Mouse (Mus musculus): Measurements from ENCODE around the gene Tmem231. TPM values are rescaled to one million over a fixed set of nuclear protein-coding genes. Genes with fewer than 3 reads are reported as not detected.

Tmem231 gene
- polyA plus RNA-seq (2012; rRNA removed) = 16.8 and 17.2 TPM in 2 replicates

DNA sequence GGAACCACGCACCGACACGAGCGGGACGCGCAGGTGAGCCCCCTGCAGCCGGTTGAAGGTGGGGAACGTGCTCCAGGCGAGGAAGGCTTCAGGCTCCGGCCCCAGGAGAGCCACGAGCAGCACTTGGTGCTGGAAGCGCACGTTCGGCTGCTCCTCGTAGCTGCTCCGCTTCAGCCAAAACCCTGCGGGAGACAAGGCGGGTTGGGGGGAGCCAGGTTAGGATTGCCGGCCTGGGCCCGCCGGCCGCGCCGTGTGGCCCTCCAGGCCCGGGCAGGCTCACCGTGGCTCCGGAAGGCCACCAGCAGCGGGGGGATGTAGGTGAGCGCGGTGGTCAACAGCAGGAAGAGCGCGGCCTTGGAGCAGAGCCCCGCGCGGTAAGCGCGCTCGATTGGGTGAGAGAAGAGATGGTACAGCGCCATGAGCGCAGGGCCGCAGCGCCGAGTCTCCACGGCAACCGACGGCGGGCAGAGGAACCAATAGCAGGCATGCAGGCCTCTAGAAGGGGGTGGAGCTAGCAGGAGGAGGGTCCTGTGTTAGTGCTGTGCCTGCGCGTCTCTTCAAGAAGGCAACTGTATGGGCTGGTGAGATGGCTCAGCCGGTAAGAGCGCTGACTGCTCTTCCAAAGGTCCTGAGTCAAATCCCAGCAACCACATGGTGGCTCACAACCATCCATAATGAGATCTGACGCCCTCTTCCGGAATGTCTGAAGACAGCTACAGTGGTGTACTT is at the start of gene Tmem231:
Gene Tmem231 (minus strand): TSS at position 534 of the 729 bp plus-strand sequence.
- DNase-seq (ENCODE audit: low read depth) = peak; percentile 99
- TF ChIP-seq POLR2A (IDR thresholded peaks at IDR 0.05; ENCODE audit: borderline replicate concordance, extremely low read depth, insufficient read depth, insufficient read length, poor library complexity, severe bottlenecking) = peak; percentile 44; the same call in 1 of the 2 replicates
- no peak for TF ChIP-seq CTCF (IDR thresholded peaks at IDR 0.05; ENCODE audit: borderline replicate concordance, extremely low read depth, insufficient read depth, insufficient read length)

DNA sequence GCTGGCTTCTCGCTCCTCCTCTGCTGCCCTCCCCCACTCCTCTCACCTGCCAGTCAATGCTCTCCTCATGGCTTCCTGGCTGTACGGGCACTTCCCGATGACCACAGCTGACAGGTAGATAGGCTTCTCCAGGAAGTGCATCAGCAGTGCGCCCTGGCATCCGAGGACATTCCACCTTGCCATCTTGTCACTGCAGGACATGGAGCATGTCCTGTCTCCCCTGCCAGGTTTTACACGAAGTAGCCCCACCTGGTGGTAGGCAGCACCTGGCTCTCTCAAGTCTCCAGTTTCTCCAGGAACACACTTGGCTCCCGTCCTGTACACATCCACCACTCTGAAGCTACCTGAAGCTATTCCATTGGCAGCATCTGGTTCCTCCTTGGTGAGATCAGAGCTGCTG is 48.4 kb upstream of the Tmem231 start:
- DNase-seq (ENCODE audit: low read depth) = no peak
- TF ChIP-seq POLR2A (IDR thresholded peaks at IDR 0.05; ENCODE audit: borderline replicate concordance, extremely low read depth, insufficient read depth, insufficient read length, poor library complexity, severe bottlenecking) (no peak), CTCF (IDR thresholded peaks at IDR 0.05; ENCODE audit: borderline replicate concordance, extremely low read depth, insufficient read depth, insufficient read length) (peak; percentile 13; the same call in 1 of the 2 replicates)

DNA sequence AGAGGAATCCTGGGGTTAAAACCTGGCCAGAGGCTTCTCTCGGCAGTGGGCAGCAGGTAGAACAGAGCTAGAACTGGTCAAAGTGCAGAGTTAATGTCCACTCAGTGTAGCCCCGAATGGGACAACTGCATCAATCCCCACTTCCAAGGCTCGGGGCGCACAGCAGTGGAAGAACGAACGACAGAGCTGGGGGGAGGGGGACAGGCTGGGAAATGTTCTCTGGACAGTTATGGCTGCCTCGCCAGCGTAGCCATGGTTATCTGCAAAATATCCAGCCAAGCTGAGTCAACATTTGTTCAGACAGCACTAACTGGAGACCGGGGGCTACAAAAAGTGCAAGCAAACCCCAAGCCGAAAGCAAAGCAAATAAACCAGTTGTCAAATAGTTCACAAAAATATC is 44.5 kb upstream of the Tmem231 start:
- TF ChIP-seq CTCF (IDR thresholded peaks at IDR 0.05; ENCODE audit: borderline replicate concordance, extremely low read depth, insufficient read depth, insufficient read length) = no peak
- TF ChIP-seq POLR2A (IDR thresholded peaks at IDR 0.05; ENCODE audit: borderline replicate concordance, extremely low read depth, insufficient read depth, insufficient read length, poor library complexity, severe bottlenecking) = no peak
- DNase-seq (ENCODE audit: low read depth) = peak; percentile 8

DNA sequence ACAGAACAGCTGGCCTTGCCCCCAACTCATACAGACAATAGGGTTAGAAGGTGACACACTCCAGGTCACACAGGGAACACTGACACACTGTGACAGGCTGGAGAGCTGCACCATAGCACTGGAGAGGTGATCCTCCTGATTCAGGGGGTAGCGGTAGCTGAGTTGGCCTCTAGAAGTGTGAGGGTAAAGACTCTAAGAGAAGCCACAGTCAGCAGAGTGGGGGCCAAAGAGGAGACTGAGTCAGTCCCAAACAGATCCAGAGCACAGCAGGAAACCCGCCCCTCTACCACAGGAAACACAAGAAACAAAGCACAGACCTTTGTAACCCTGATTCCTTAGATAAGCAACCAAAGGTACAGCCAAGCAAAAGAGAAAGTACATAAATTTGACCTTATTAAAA is 42.6 kb upstream of the Tmem231 start:
- no peak for DNase-seq (ENCODE audit: low read depth)
- TF ChIP-seq POLR2A (IDR thresholded peaks at IDR 0.05; ENCODE audit: borderline replicate concordance, extremely low read depth, insufficient read depth, insufficient read length, poor library complexity, severe bottlenecking) = no peak
- no peak for TF ChIP-seq CTCF (IDR thresholded peaks at IDR 0.05; ENCODE audit: borderline replicate concordance, extremely low read depth, insufficient read depth, insufficient read length)

DNA sequence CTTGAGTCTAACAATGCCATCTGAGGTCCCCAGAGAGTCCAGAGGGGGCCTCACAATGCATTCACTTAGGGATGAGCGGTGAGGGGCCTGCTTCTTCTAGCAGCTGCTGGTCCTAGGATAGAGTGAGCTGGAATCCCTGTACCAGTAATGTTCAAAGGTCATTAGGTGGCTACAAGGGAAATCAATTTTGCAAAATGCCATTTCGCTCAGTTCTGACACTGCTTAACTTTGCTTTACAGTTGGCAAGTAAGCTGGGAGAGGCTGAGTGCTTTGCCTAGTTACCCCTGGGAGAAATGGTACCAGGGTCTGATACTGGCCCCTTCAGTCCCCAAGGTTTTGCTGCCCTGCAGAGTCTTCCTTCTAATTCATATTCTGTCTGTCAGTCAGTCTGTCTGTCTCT is 42.0 kb upstream of the Tmem231 start:
- no peak for DNase-seq (ENCODE audit: low read depth)
- TF ChIP-seq CTCF (IDR thresholded peaks at IDR 0.05; ENCODE audit: borderline replicate concordance, extremely low read depth, insufficient read depth, insufficient read length) (no peak), POLR2A (IDR thresholded peaks at IDR 0.05; ENCODE audit: borderline replicate concordance, extremely low read depth, insufficient read depth, insufficient read length, poor library complexity, severe bottlenecking) (no peak)

DNA sequence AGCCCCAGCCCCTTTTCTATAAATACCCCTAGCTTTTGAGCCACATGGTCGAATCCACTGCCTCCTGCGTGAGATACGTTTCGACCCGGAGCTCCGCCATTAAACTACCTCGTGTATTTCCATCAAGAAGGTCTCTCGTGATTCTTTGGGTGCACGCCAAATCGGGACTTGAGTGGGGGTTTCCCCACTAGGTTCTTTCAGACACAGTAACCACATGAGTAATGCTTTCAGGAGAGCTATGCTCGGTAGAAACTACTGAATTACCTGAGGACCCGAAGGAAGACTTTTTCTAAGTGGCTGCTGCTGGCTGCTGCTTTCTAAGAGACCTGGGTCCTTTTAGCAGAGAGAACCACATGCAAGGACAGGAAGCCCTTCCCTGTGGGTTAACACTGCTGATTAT is 40.5 kb upstream of the Tmem231 start:
- DNase-seq (ENCODE audit: low read depth) = no peak
- TF ChIP-seq CTCF (IDR thresholded peaks at IDR 0.05; ENCODE audit: borderline replicate concordance, extremely low read depth, insufficient read depth, insufficient read length) (no peak), POLR2A (IDR thresholded peaks at IDR 0.05; ENCODE audit: borderline replicate concordance, extremely low read depth, insufficient read depth, insufficient read length, poor library complexity, severe bottlenecking) (no peak)

DNA sequence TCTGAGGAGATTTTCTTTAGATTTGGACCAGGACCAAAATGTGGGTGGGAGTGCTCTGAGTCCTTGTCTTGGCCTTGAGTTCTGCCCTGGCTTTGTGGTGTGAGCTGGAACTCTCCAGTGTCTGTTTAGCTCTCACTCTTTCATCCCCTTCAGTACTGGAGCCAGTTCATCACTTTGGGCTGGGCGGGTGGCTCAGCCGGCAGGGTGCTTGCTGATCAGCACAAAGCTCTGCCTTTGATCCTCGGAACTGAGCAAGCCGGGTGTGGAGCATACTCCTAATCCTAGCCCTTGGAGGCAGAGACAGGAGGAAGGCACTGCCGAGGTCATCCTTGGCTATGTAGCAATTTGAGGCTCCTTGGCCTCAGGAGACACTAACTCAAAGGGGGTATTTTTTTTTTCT is 35.3 kb upstream of the Tmem231 start:
- no peak for DNase-seq (ENCODE audit: low read depth)

DNA sequence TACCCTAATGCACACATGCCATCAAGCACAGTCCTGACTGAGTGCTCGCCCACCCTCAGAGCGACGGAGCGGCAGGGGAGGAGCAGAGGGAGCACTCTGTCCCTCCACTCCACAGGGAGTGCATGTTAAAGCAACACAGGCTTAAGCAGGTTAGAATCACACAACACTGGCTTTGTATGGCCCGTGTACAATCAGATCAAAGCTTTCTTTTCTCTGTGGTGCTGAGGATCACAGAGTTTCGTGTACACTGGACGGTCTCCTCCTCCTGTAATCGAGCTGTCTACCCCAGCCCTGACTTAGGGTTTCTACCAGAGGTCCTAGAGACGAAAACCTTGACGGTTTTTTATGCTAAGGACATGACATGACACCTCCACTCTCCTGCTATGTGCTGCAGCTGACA is 34.9 kb upstream of the Tmem231 start:
- no peak for TF ChIP-seq CTCF (IDR thresholded peaks at IDR 0.05; ENCODE audit: borderline replicate concordance, extremely low read depth, insufficient read depth, insufficient read length)
- no peak for TF ChIP-seq POLR2A (IDR thresholded peaks at IDR 0.05; ENCODE audit: borderline replicate concordance, extremely low read depth, insufficient read depth, insufficient read length, poor library complexity, severe bottlenecking)
- no peak for DNase-seq (ENCODE audit: low read depth)

More for the DNA sequence above, 35.3 kb upstream of the Tmem231 start:
- TF ChIP-seq POLR2A (IDR thresholded peaks at IDR 0.05; ENCODE audit: borderline replicate concordance, extremely low read depth, insufficient read depth, insufficient read length, poor library complexity, severe bottlenecking) = no peak
- TF ChIP-seq CTCF (IDR thresholded peaks at IDR 0.05; ENCODE audit: borderline replicate concordance, extremely low read depth, insufficient read depth, insufficient read length) = no peak

DNA sequence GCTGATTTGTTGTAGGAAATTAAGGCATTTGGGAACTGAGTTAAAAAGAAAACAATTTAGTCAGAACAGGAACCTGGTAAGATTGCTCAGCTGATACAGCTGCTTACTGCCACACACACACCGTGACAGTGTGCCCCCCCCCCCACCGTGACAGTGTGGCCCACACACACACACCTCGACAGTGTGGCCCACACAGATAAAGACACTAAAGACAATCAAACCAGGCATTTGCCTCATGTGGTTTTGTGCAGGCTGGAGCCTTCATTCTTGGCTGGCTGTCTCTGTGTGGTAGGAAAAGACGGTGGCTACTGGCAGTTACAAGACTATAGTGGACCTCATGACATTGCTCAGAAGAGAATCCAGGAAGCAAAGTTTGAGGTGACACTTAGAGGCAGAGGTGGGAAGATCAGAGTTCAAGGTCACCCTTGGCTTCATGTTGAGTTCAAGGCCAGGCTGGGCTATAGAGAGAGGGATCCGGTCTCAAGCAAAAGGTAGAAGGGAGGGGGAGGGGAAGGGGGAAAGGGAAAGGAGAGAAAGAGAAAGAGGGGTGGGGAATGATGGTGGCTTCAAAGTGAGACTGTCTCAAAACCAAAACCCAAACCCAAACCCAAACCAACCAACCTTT is 33.7 kb upstream of the Tmem231 start:
- no peak for DNase-seq (ENCODE audit: low read depth)
- no peak for TF ChIP-seq POLR2A (IDR thresholded peaks at IDR 0.05; ENCODE audit: borderline replicate concordance, extremely low read depth, insufficient read depth, insufficient read length, poor library complexity, severe bottlenecking)
- TF ChIP-seq CTCF (IDR thresholded peaks at IDR 0.05; ENCODE audit: borderline replicate concordance, extremely low read depth, insufficient read depth, insufficient read length) = no peak

DNA sequence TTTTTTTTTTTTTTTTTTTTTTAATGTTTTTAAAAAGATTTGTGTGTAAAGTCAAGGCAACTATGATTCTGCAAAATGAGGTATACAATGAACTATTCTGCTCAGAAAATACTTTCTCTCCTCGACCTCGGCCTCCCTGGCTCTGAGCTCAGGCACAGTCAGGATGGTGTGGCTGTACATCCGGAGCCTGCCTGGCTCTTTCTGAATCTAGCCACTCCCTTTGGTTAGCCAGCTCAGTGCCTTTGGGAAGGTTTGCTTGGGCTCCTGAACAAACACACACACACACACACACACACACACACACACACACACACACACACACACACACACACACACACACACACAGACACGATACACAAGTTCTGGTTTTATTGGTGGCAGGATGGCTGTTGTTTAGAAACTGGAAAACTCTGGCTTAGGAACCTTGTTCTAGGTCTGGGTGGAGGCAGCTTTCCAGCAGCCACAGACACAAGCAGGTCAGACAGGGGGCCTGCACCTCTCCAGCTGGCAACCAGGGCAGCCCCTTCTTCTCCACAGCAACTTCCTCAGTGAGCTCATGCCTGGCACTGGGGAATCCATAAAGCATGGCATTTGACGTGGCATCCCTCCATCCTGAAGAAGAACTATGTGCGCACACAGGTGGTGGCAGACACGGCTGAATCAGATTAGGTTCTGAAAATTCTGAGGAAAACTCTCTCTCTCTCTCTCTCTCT is 31.3 kb upstream of the Tmem231 start:
- no peak for TF ChIP-seq POLR2A (IDR thresholded peaks at IDR 0.05; ENCODE audit: borderline replicate concordance, extremely low read depth, insufficient read depth, insufficient read length, poor library complexity, severe bottlenecking)
- no peak for TF ChIP-seq CTCF (IDR thresholded peaks at IDR 0.05; ENCODE audit: borderline replicate concordance, extremely low read depth, insufficient read depth, insufficient read length)

DNA sequence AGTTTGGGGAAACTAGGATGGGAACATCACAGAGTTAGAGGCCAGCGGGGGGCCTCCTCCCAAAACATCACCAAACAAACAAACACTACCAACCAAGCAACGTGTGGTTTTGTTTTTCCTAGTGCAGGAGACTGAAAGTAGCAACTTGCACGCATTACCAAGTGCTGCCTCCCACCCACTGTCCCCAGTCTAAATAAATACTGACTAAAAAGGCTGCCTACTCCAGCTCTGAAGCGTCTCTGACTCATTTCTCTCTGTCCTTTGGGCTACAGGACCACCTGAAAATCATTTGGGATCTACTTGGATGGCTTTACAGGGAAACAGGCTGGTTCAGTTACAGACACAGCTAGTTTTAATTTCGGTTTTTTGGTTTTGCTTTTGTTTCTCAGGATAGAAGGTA is 30.7 kb upstream of the Tmem231 start:
- TF ChIP-seq POLR2A (IDR thresholded peaks at IDR 0.05; ENCODE audit: borderline replicate concordance, extremely low read depth, insufficient read depth, insufficient read length, poor library complexity, severe bottlenecking) (no peak), CTCF (IDR thresholded peaks at IDR 0.05; ENCODE audit: borderline replicate concordance, extremely low read depth, insufficient read depth, insufficient read length) (no peak)

More for the DNA sequence above, 31.3 kb upstream of the Tmem231 start:
- no peak for DNase-seq (ENCODE audit: low read depth)

More for the DNA sequence above, 30.7 kb upstream of the Tmem231 start:
- DNase-seq (ENCODE audit: low read depth) = no peak

Measured in brain, embryonic 14.5 days (tissue).